Mouse (Mus musculus): Measurements from ENCODE around the gene Galnt2.

DNA sequence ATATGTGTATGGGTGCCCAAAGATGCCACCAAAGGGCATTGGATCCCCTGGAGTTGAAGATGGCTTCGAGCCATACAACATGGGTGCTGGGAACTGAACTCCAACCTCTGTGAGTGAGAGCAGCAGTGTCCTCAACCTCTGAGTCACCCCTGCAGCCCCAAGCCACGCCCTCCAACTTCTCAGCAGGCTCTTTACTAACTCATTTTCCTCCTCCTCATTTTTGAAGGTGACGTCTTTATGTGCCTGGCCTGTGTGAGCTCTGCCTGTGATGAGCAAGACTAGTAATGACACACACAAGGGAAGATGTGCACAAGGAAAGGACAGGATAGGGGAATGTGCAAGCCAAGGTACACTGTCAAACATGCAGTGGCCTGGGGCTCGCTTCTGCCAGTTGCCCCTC is 28.0 kb downstream of the Galnt2 start:
- TF ChIP-seq EP300 (IDR thresholded peaks at IDR 0.05) (no peak), CTCF (IDR thresholded peaks at IDR 0.05) (no peak)
